Mouse (Mus musculus) erythroblast, embryonic 14.5 days (primary cell): Measurements from ENCODE around the gene Ly6g6d. TPM values are rescaled to one million over a fixed set of nuclear protein-coding genes. Genes with fewer than 3 reads are reported as not detected.

ENCODE experiments used
- H3K27me3 ChIP-seq: 2 replicates; pipeline ENCODE4 v1.6.1; 2012; ENCODE audit warnings: inconsistent platforms; ENCODE audit not compliant: control insufficient read depth
- H3K36me3 ChIP-seq: 2 replicates; pipeline ENCODE4 v1.6.1; 2012; ENCODE audit warnings: mild to moderate bottlenecking, inconsistent platforms; ENCODE audit not compliant: control insufficient read depth
- H3K4me1 ChIP-seq: 2 replicates; pipeline ENCODE4 v1.6.1; 2012; ENCODE audit warnings: inconsistent platforms; ENCODE audit not compliant: control insufficient read depth
- H3K4me3 ChIP-seq: replicated peaks from 2 replicates; pipeline ENCODE3; 2012; ENCODE audit warnings: moderate library complexity, mild to moderate bottlenecking, inconsistent platforms
- H3K9me3 ChIP-seq: 2 replicates; pipeline ENCODE4 v1.6.1; 2012; ENCODE audit warnings: low read length, inconsistent platforms, mixed read lengths; ENCODE audit not compliant: control insufficient read depth
- GATA1 ChIP-seq: IDR thresholded peaks from 2 replicates; pipeline ENCODE4 v1.6.1; 2012; ENCODE audit warnings: low read length, inconsistent platforms, mixed read lengths
- TAL1 ChIP-seq: IDR thresholded peaks from 3 replicates; pipeline ENCODE4 v1.6.1; 2012; ENCODE audit warnings: low read length, inconsistent platforms, mixed read lengths
- polyA plus RNA-seq: library from polyadenylated mRNA; stranded (reverse); fragments of >175 nt; gene quantifications from 2 replicates; pipeline ENCODE4 v1.2.3, GENCODE M21; 2012

Gene Ly6g6d
- polyA plus RNA-seq, 1 experiment = not detected

DNA sequence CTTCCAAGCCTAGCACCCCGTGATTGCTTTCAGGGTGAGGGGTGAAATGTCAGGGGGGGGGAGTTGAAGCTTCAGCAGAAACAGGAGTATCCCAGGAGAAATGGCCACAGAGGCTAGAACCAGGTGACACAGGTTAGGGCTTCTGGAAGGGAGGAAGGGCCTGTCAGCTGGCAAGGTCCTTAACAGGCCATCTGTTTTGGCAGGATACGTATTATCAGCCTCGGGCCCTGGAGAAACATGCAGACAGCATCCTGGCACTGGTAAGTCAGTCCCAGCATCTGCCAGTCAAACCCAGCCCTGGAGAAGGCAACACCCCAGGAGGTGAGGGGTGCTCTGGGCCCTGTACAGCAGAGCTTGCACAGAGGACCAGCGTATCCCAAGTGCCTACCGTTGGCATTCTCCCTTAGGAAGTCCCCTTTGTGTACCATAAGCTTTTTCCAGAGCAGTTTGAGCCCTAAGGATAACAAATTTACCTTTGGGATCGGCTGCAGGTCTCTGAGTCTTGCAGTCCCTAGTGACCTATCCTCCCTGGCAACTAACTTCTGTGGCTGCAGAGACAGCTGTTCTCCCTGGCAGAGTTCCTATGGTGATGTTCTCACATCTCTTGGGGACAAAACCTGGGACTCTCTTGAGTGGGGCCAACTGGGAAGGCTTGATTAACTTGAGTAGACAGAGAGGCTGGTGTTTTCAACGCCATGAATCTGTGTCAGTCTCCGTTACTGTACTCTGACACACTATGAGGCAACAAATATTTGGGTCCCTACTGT, 12.5 kb upstream of the Ly6g6d start:
- peak; percentile 59 for TF ChIP-seq GATA1
- TF ChIP-seq TAL1 = peak; percentile 61
- no peaks in the 10 kb centered on the region for H3K27me3 ChIP-seq
- H3K9me3 ChIP-seq = no peaks in the 10 kb centered on the region
- peaks cover 52% of the 10 kb centered on the region for H3K36me3 ChIP-seq
- H3K4me1 ChIP-seq = peaks cover 38% of the 10 kb centered on the region
- peak overlapping the region; percentile 89 for H3K4me3 ChIP-seq

DNA sequence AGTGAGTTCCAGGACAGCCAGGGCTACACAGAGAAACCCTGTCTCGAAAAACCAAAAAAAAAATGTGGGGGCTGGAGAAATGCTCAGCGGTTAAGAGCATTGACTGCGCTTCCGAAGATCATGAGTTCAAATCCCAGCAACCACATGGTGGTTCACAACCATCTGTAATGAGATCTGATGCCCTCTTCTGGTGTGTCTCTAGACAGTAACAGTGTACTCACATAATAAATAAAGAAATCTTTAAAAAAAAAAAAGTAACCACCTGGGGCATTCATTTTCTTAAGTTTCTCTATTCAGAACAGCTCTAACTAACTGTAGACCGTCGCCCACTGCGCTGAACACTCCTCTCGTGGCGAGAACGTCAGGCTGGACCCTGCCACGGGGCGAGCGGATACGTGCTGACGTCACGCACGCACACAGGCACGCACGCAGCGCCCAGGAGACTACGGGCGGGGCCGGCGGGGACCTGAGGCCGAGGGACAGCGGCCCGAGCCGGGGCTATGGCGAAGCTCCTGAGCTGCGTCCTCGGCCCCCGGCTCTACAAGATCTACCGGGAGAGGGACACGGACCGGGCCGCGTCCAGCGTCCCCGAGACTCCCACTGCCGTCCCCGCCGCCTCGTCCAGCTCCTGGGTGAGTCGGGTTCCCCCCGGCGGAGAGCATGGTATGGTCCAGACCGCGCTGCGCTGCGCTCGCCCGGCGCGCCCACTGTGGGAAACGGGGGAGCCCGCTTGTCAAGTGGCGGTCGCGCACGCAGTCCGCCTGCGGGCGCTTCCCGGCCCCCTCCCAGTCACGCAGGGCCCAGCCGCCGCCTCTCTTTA, 11.2 kb upstream of the Ly6g6d start, which contains the start of gene Abhd16a:
Gene Abhd16a, plus strand, starts transcription at position 439 of the 820 bp plus-strand sequence.
- H3K27me3 ChIP-seq = no peaks in the 10 kb centered on the region
- H3K4me3 ChIP-seq = peak within 1 kb of the TSS; percentile 89
- peaks cover 39% of the 10 kb centered on the region for H3K36me3 ChIP-seq
- TF ChIP-seq TAL1 (no peak), GATA1 (no peak)
- peaks cover 44% of the 10 kb centered on the region for H3K4me1 ChIP-seq
- H3K9me3 ChIP-seq = no peaks in the 10 kb centered on the region

DNA sequence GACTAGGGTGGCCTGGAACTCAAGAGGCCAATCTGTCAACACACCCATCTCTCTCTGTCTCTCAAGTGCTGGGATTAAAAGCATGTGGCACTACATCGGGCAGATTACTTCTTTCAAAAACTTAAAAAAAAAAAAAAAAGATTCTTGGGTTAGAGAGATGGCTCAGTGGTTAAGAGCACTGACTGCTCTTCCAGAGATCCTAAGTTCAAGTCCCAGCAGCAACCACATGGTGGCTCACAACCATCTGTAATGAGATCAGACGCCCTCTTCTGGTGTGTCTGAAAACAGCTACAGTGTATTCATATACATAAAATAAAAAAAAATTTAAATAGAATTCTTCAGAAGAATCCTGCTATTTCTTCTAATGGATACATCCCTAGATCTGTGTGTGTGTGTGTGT, 10.3 kb upstream of the Ly6g6d start:
- H3K4me3 ChIP-seq = no peak overlapping the region
- TF ChIP-seq TAL1 = no peak
- no peak for TF ChIP-seq GATA1
- peaks cover 48% of the 10 kb centered on the region for H3K4me1 ChIP-seq
- H3K9me3 ChIP-seq = no peaks in the 10 kb centered on the region
- H3K36me3 ChIP-seq = peaks cover 31% of the 10 kb centered on the region
- no peaks in the 10 kb centered on the region for H3K27me3 ChIP-seq

DNA sequence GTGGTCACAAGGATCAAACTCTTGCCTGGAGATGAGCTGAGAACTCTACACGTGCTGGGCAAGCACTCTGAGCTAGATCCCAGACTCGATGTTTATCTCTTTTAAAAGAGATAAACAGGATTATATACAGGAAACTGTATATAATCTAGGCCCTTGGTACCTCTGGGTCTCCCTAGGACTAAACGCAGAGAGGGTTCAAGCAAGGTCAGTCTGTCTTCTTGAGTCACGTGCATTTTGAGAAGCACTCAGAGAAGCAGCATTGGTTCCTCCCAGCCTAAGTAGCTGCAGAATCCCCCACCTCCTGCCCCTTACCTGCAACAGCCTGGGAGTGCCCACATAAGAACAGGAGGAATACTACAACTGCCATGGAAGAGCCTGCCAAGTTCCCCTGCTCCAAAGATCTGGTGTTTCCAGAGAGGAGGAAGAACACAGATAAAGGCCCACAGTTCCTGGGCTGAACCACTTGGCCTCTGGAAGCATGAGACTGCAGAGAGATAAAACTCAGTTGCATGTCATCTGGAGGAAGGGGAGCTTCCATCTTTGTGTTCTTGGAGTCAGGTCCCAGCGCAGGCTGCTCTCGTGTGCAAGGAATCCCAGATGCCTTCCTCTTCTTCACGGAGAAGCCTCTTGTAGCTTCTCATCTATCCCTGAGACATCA, 7.5 kb upstream of the Ly6g6d start, which contains the start of gene Ly6g6f:
Gene Ly6g6f, minus strand, starts transcription at position 403 of the 658 bp plus-strand sequence.
- no peaks in the 10 kb centered on the region for H3K27me3 ChIP-seq
- H3K9me3 ChIP-seq = no peaks in the 10 kb centered on the region
- H3K4me3 ChIP-seq = no peak within 1 kb of the TSS
- peaks cover 3% of the 10 kb centered on the region for H3K36me3 ChIP-seq
- no peak for TF ChIP-seq TAL1
- TF ChIP-seq GATA1 = no peak
- H3K4me1 ChIP-seq = peaks cover 38% of the 10 kb centered on the region

DNA sequence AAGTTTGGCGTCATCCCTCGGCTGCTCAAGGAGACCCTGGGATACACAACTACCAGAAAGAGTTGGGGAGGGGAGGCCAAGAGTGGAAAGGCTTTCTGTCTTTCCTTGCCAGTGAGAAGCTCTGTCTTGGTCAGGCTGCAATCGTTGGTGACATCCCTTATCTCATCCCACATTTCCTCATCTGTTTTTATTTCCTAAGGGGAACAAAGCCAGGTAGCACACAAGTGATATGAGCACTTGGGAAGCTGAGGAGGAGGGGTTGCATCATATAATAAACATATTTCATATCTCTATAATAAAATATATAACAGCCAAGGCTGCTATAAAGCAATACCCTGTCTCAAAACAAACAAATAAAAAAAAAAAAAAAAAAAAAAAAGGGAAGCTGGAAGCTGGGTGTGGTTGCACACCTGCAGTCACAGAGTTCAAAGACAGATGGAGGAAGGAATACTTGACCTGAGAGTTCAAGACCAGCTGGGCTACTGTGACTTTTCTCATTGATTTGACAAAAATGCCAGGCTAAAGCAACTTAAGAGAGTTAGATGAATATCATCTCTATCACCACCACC, 6.1 kb upstream of the Ly6g6d start:
- peaks cover 42% of the 10 kb centered on the region for H3K4me1 ChIP-seq
- H3K36me3 ChIP-seq = no peaks in the 10 kb centered on the region

DNA sequence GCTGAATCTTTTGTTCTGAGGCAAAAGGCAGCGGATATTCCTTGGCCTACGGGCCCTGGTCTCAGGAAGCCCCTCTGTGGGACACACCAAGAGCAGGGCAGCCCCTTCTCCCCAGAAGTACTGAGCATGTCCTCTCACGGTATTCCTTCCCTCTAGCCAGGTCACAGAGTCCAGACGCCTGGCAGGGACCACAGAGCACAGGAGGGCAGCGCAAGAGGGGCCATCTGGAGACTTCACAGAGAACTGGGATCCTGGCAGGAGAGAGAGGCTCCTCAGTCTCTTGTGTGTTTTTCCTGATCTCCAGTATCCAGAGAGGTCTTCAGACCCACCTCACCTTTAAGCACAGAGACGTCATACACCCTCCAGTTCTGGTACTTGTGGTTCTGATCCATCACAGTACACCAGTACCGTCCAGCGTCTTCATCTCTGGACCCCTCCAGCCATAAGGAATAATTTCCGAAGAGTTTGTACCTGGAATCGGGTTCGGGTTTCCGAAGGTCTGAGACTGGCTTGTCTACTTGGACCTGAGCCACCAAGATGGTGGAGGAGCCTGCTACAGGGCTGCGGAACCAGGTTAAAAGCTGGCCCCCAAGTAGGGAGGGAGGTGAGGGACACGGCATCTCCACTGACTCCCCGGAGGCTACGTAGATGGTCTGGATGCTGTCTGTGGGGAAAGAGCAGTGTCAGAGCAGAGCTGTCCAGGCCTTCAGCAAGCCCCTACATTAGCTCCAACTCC, 5.1 kb upstream of the Ly6g6d start:
- TF ChIP-seq TAL1 (no peak), GATA1 (no peak)
- H3K27me3 ChIP-seq = peaks cover 5% of the 10 kb centered on the region
- H3K4me3 ChIP-seq = no peak overlapping the region
- H3K9me3 ChIP-seq = no peaks in the 10 kb centered on the region
- H3K36me3 ChIP-seq = no peaks in the 10 kb centered on the region
- H3K4me1 ChIP-seq = peaks cover 47% of the 10 kb centered on the region

More for the DNA sequence above, 6.1 kb upstream of the Ly6g6d start:
- Histone ChIP-seq H3K27me3 (no peaks in the 10 kb centered on the region), H3K4me3 (no peak overlapping the region), H3K9me3 (no peaks in the 10 kb centered on the region)
- TF ChIP-seq TAL1 (no peak), GATA1 (no peak)

DNA sequence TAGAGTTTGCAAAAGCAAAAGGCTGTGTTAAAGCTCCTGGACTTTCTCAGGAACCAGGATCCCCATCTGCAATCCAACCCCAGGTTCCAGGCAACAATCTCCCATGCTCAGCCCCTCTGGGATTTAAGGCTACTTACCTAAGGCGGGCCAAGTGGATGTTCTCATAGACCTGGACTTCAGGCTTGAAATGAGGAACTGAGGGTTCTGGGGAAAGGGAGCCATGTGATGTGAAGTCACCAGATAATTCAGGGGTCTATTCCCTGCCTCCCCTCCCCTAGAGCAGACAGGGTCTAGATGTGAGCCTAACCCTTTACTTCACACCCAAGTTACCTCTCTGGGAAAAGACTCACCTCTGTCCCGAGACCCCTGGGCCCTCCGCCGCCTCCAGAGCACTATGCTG, 2.8 kb upstream of the Ly6g6d start:
- Histone ChIP-seq H3K4me1 (peaks cover 59% of the 10 kb centered on the region), H3K9me3 (no peaks in the 10 kb centered on the region), H3K36me3 (no peaks in the 10 kb centered on the region), H3K4me3 (no peak overlapping the region), H3K27me3 (peaks cover 24% of the 10 kb centered on the region)
- no peak for TF ChIP-seq TAL1

DNA sequence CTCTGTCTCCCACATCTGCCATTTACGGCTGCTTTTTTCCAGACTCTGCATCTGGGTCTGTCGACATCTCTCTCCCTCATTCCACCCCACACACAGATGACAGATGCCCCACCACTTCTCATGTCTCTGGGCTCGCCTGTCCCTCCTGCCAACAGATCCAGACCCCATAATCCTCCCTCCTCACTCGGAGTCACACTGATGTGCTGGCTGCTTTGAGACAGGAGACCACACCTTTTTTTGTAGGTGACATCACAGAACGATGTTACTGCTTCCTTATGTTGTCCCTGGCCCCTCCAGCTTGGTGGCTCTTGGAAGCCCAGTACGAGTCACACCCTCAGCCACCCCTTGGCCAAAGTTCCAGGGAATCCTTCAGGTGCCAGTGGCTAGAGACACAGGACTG, 2.4 kb upstream of the Ly6g6d start:
- H3K36me3 ChIP-seq = no peaks in the 10 kb centered on the region
- peaks cover 2% of the 10 kb centered on the region for H3K9me3 ChIP-seq
- H3K4me1 ChIP-seq = peaks cover 54% of the 10 kb centered on the region
- peaks cover 27% of the 10 kb centered on the region for H3K27me3 ChIP-seq
- H3K4me3 ChIP-seq = peak overlapping the region; percentile 59
- no peak for TF ChIP-seq GATA1
- TF ChIP-seq TAL1 = no peak
